Mouse (Mus musculus) testis, adult 2 months (tissue): Measurements from ENCODE around the gene Ptpre.
A peak's percentile ranks its signal among the peaks of the same experiment; 100 is the strongest.

Experiments used
- CTCF ChIP-seq: fragments of 200-500 bp; IDR thresholded peaks from 2 replicates; pipeline ENCODE4 v1.5.1; 2012; ENCODE audit warnings: low read depth, mild to moderate bottlenecking, inconsistent platforms, low read length, moderate library complexity; ENCODE audit not compliant: control insufficient read depth, insufficient read depth, insufficient replicate concordance
- POLR2A ChIP-seq: fragments of 200-500 bp; IDR thresholded peaks from 2 replicates; pipeline ENCODE4 v1.6.1; 2012; ENCODE audit warnings: low read depth, mild to moderate bottlenecking, inconsistent platforms, low read length, moderate library complexity; ENCODE audit not compliant: control insufficient read depth

- peak; percentile 25; the same call in 1 of the 2 replicates for TF ChIP-seq CTCF
- no peak for TF ChIP-seq POLR2A
These were observed 104.6 kb downstream of the Ptpre start for GRCm38 (mm10) chr7:135641698-135642507.
